Mouse (Mus musculus): ENCODE results near the gene Cnnm4. TPM values are rescaled to one million over a fixed set of nuclear protein-coding genes. Genes with fewer than 3 reads are reported as not detected.

The Cnnm4 gene
- total and polyA plus RNA-seq, 3 experiments: 7.8 to 8.5 TPM; not detected in 1

DNA sequence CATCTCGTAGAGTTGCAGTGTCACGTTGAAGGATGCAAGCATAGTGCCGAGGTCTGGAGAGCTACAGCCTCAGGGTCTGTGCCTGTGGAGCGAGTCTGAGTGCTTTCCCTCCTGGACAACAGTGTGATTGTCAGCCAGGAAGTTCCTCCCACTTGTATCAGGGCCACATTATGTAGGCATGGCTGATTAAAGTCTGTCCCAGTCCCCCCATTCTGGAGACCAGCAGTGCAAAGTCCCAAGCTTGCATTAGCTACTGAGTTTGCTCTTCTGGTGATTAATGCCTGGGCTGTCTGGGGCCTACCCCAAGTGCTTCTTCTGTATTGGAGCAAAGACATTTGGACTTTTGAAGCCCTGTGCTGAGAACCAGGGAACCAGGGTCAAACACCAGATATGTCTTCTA lies 12.4 kb downstream of the Cnnm4 start:
- Histone ChIP-seq H3K79me2 (ENCODE audit: control insufficient read depth, insufficient read depth, low read length, poor library complexity) (no peaks in the 10 kb centered on the region; the same call in 1 of the 2 replicates), H3K4me3 (ENCODE audit: control insufficient read depth in 1 of 2, insufficient read depth in 1 of 2, low read depth in 2 of 2, low read length in 2 of 2) (no peak overlapping the region), H3K4me1 (ENCODE audit: control insufficient read depth in 1 of 2, insufficient read depth in 2 of 2, low read length in 2 of 2) (no peaks in the 10 kb centered on the region)

DNA sequence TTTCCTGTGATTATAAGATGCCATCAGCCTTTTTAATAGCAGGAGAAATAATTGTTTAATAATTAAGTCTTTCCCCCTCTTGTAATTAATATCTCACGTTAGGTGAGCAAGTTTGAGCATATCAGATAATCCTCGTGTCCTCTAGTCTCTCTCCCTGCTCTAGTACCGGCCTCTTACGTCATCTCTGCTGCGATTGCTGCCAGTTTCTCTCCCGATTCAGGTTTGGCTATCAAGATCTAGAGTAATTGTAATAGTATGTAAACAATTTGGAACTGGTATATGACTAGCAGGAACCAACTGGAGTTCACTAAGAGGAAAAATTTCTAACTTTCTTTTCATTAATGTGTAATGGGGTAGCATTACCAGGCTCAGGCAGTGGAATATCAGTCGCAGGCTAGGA lies 13.7 kb downstream of the Cnnm4 start:
- H3K36me3 ChIP-seq (ENCODE audit: control insufficient read depth in 1 of 2, insufficient read depth in 2 of 2, low read length in 2 of 2): no peaks in the 10 kb centered on the region
- no peaks in the 10 kb centered on the region for H3K27me3 ChIP-seq (ENCODE audit: control insufficient read depth in 1 of 2, insufficient read depth in 2 of 2, low read length in 2 of 2)
- H3K27ac ChIP-seq (ENCODE audit: control insufficient read depth, low read depth, low read length): no peak overlapping the region
- H3K4me3 ChIP-seq (ENCODE audit: control insufficient read depth in 1 of 2, insufficient read depth in 1 of 2, low read depth in 2 of 2, low read length in 2 of 2): no peak overlapping the region
- H3K9me3 ChIP-seq (replicated peaks; ENCODE audit: insufficient read depth, low read length): no peaks in the 10 kb centered on the region
- TF ChIP-seq CHD1 (IDR thresholded peaks at IDR 0.05; ENCODE audit: low read depth, low read length): no peak
- TF ChIP-seq TAL1 (IDR thresholded peaks at IDR 0.05; ENCODE audit: low read length): no peak
- no peak for TF ChIP-seq ZNF384 (IDR thresholded peaks at IDR 0.05; ENCODE audit: low read depth, low read length)
- no peak for TF ChIP-seq SIN3A (IDR thresholded peaks at IDR 0.05; ENCODE audit: low read length)
- no peak for TF ChIP-seq ZMIZ1 (IDR thresholded peaks at IDR 0.05; ENCODE audit: low read depth, low read length)
- no peak for TF ChIP-seq UBTF (IDR thresholded peaks at IDR 0.05; ENCODE audit: borderline replicate concordance, insufficient read depth, low read depth, low read length)
- TF ChIP-seq RAD21 (IDR thresholded peaks at IDR 0.05; ENCODE audit: low read depth, low read length): no peak
- no peak for TF ChIP-seq GABPA (IDR thresholded peaks at IDR 0.05; ENCODE audit: low read depth, low read length)
- no peak for DNase-seq (ENCODE audit: low read depth, low spot score)
- H3K9ac ChIP-seq (ENCODE audit: control insufficient read depth, low read depth, low read length, poor library complexity, severe bottlenecking): no peak overlapping the region
- no peaks in the 10 kb centered on the region for H3K4me1 ChIP-seq (ENCODE audit: control insufficient read depth in 1 of 2, insufficient read depth in 2 of 2, low read length in 2 of 2)
- no peaks in the 10 kb centered on the region for H3K79me2 ChIP-seq (ENCODE audit: control insufficient read depth, insufficient read depth, low read length, poor library complexity)

More for the DNA sequence above, 12.4 kb downstream of the Cnnm4 start:
- H3K27me3 ChIP-seq (ENCODE audit: control insufficient read depth in 1 of 2, insufficient read depth in 2 of 2, low read length in 2 of 2): no peaks in the 10 kb centered on the region
- H3K9me3 ChIP-seq (replicated peaks; ENCODE audit: insufficient read depth, low read length): no peaks in the 10 kb centered on the region
- DNase-seq (ENCODE audit: low read depth, low spot score): no peak
- no peak overlapping the region for H3K27ac ChIP-seq (ENCODE audit: control insufficient read depth, low read depth, low read length)
- H3K9ac ChIP-seq (ENCODE audit: control insufficient read depth, low read depth, low read length, poor library complexity, severe bottlenecking): no peak overlapping the region
- H3K36me3 ChIP-seq (ENCODE audit: control insufficient read depth in 1 of 2, insufficient read depth in 2 of 2, low read length in 2 of 2): no peaks in the 10 kb centered on the region
- no peak for TF ChIP-seq RCOR1 (IDR thresholded peaks at IDR 0.05; ENCODE audit: low read depth, low read length)
- TF ChIP-seq GATA1 (IDR thresholded peaks at IDR 0.05; ENCODE audit: low read depth, low read length): no peak
- no peak for TF ChIP-seq POLR2AphosphoS5 (IDR thresholded peaks at IDR 0.05; ENCODE audit: borderline replicate concordance, low read depth, low read length)
- no peak for TF ChIP-seq NRF1 (IDR thresholded peaks at IDR 0.05; ENCODE audit: insufficient read depth, low read depth, low read length, poor library complexity, severe bottlenecking)
- no peak for TF ChIP-seq TAL1 (IDR thresholded peaks at IDR 0.05; ENCODE audit: low read length)
- no peak for TF ChIP-seq USF1 (IDR thresholded peaks at IDR 0.05; ENCODE audit: low read depth, low read length)
- TF ChIP-seq HCFC1 (IDR thresholded peaks at IDR 0.05; ENCODE audit: low read depth, low read length): no peak
- no peak for TF ChIP-seq MAFK (IDR thresholded peaks at IDR 0.05; ENCODE audit: borderline replicate concordance, low read depth, low read length)
- TF ChIP-seq ELF1 (IDR thresholded peaks at IDR 0.05; ENCODE audit: low read depth, low read length): no peak
- no peak for TF ChIP-seq MXI1 (IDR thresholded peaks at IDR 0.05; ENCODE audit: low read depth, low read length)
- no peak for TF ChIP-seq KAT2A (conservative IDR thresholded peaks at IDR 0.05; ENCODE audit: low read depth, low read length)
- TF ChIP-seq POLR2AphosphoS2 (IDR thresholded peaks at IDR 0.05; ENCODE audit: low read length): no peak
- TF ChIP-seq CHD2 (IDR thresholded peaks at IDR 0.05; ENCODE audit: low read length): no peak
- no peak for TF ChIP-seq POLR2A (IDR thresholded peaks at IDR 0.05; ENCODE audit: control insufficient read depth in 1 of 2, insufficient read depth in 1 of 2, low read depth in 1 of 2, low read length in 2 of 2, poor library complexity in 1 of 2)
- no peak for TF ChIP-seq RAD21 (IDR thresholded peaks at IDR 0.05; ENCODE audit: low read depth, low read length)
- TF ChIP-seq ETS1 (IDR thresholded peaks at IDR 0.05; ENCODE audit: low read depth, low read length): no peak
- no peak for TF ChIP-seq MEF2A (IDR thresholded peaks at IDR 0.05; ENCODE audit: extremely low read depth, insufficient replicate concordance, low read depth, low read length, poor library complexity, severe bottlenecking)
- no peak for TF ChIP-seq ZMIZ1 (IDR thresholded peaks at IDR 0.05; ENCODE audit: low read depth, low read length)
- TF ChIP-seq E2F4 (IDR thresholded peaks at IDR 0.05; ENCODE audit: borderline replicate concordance, low read depth, low read length): no peak
- no peak for TF ChIP-seq BHLHE40 (IDR thresholded peaks at IDR 0.05; ENCODE audit: borderline replicate concordance, low read depth, low read length)
